Mouse (Mus musculus) hematopoietic stem cell, adult 5-6 weeks (primary cell): ENCODE results near the gene Slc2a4. TPM values are rescaled to one million over a fixed set of nuclear protein-coding genes. Genes with fewer than 3 reads are reported as not detected.
A peak's percentile ranks its signal among the peaks of the same experiment; 100 is the strongest.

ENCODE experiments used
- ATAC-seq, 2 experiments: fragments of 125-278 bp in 1 of 2; replicated peaks in 1 of 2; 2 replicates each; pipeline ENCODE4 v1.8.0; 2016 to 2017; ENCODE audit warnings: inconsistent platforms in 2 of 2, mild to moderate bottlenecking in 2 of 2, moderate number of reproducible peaks in 2 of 2, low read depth in 1 of 2, moderate TSS enrichment in 1 of 2; ENCODE audit not compliant: low FRiP score in 2 of 2, poor library complexity in 2 of 2, severe bottlenecking in 2 of 2, insufficient read depth in 1 of 2, low TSS enrichment in 1 of 2
- total RNA-seq: library from RNA; stranded (forward); fragments of 172-1452, 232-1000 nt; gene quantifications from 2 replicates; pipeline ENCODE4 v1.2.3, GENCODE M21; 2017

Gene Slc2a4
- total RNA-seq, 1 experiment from 2014 or later: not detected

DNA sequence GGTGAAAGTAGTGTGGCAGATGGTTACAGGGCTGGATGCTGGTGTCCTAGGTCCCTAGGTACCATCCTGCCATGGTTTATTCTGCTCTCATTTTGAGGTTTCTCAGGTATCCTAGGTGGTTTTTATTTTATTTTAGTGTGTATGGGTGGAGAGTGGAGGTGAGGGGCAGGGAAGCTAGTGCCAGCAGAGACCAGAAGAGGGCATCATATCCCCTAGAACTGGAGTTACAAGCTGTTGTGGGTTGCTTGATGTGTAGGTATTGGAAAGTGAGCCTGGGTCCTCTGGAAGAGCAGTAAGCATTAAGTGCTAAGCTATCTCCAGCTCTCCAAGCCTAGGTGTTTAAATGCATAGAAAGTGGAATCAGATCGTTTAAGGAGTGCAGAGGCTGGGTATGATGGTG, 4.3 kb upstream of the Slc2a4 start:
- ATAC-seq: no peak

DNA sequence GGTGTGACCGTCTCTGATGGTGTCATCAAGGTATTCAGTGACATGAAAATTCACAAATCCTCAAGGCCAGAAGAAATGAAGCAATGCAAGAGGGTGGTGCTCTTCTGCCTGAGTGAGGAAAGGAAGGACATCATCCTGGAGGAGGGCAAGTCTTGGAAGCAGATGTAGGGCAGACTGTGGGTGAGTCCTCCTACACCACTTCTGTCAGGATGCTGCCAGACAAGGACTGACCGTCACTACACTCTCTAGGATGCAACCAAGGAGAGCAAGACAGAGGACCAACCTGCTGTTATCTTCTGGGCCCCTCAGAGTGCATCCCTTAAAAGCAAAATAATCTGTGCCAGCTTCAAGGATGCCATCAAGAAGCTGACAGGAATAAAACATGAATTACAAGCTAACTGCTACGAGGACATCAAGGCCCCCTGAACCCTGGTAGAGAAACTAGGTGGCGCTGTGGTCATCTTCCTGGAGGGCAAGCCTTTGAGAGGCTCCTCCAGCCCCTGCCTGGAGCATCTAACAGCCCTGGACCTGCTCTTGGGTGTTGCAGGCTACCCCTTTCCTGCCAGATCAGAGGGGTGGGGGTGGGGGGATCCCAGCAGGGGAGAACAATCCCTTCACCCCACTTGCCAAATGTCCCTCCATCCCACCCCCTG, 2.9 kb upstream of the Slc2a4 start:
- ATAC-seq: no peak

DNA sequence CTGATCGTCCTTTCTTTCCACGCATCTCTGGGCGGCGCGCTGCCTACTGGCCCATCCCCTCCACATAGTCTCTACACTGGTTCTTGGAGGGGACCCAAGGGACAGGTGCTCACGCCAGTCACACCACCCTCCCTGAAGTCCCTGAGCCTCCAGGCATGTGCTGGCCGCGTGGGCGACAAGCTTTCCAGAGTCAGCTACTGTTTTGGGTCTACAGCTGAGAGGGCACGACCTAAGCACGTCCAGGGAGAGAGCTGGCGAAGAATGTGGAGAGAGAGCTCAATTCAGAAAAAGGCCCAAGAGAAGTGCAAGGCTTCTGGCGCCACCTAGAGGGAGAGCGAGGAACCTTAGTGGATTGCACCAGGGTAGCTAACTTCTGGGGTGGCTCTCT, 769 bp upstream of the Slc2a4 start:
- peak; percentile 70 to 73 for ATAC-seq

DNA sequence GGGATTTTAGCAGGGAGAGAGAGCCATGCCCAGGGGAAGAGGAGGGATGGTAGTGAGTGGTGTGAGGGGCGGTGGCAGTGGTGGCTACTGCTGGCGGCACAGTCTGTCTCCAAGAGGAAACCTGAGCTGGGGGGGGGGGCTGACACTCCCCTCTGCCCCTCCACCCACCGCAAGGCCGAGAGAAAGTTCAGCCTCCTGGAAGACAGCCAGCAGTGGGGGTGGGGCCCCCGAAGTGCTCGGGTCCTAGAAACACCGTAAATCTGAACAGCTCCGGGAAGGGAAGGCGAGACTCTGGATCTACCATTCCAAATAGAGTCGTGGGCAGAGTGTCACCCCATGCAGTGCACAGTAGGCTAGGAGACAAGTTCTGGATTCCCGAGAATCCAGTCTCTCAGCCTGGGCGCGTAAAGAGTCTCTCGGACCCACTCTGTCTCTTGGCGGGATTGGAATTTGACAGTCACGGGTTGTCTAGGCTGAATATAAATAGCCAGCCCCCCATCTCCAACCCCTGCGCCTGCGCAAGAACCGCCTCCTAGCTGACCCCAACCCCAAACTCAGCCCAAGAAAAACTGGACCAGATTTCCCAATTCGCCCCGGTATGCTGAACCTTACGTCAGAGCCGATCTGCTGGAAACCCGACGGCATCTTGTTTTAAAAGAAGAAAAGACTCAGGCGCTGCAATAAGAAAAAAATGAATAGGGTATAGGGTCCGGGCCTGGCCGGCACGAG, 487 bp downstream of the Slc2a4 start:
- no peak for ATAC-seq

DNA sequence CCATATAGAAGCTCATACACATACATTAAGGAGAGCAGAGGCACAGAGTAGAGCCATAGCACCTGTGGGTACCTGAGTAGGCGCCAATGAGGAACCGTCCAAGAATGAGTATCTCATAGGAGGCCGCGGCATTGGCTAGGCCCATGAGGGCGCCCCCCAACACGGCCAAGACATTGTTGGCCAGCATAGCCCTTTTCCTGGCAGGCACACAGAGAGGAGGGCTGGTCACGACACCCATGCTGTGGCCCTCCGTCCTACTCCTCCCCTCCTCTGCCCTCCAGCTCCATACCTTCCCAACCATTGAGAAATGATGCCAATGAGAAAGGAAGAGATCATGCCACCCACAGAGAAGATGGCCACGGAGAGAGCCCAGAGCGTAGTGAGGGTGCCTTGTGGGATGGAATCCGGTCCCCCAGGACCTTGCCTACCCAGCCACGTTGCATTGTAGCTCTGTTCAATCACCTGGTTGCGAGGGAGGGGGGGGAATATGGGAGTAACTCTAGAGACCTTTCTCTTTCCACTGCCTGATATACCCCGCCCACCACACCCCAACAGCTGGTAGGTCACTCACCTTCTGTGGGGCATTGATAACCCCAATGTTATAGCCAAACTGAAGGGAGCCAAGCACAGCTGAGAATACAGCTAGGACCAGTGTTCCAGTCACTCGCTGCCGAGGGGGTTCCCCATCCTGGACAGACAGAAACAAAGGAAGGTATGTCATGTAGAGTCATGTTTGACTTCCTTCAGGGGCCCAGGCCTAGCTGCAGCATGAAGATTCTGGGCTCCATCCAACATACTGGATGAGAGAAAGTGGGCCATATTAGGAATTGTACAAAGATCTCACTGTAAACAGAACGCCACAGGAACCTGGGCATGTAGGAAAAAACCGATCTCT, 1.7 kb downstream of the Slc2a4 start:
- ATAC-seq: no peak

DNA sequence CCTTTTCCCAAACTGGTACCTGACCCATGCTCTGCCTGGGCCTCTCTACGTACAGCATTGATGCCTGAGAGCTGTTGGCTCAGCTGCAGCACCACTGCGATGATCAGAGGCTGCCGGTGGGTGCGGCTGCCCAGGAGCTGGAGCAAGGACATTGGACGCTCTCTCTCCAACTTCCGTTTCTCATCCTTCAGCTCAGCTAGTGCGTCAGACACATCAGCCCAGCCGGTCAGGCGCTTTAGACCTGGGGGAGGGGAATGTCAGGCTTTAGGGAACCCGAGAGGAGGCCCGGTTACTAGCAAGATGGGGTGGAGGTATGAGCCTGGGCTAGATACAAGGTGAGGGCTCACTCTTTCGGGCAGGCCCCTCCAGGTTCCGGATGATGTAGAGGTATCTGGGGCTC, 2.8 kb downstream of the Slc2a4 start:
- no peak for ATAC-seq

DNA sequence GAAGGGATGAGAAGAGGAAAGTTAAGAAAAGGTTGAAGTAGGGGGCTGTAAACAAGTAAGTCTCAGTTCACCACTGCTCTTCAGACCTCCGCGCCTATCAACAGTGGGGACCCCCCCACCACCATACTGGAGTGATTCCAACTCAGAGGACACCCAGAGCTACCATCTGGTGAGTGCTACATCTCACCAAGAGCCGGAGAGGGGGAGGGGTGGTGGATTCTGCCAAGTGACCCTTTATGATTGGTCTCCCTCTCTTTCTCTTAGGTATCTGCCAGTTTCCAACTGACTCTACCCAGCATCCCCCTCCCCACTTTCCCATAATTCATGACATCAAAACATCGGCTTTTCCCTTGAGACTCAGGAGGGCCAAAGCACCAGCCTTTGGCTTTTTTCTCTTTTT, 7.0 kb downstream of the Slc2a4 start:
- no peak for ATAC-seq

DNA sequence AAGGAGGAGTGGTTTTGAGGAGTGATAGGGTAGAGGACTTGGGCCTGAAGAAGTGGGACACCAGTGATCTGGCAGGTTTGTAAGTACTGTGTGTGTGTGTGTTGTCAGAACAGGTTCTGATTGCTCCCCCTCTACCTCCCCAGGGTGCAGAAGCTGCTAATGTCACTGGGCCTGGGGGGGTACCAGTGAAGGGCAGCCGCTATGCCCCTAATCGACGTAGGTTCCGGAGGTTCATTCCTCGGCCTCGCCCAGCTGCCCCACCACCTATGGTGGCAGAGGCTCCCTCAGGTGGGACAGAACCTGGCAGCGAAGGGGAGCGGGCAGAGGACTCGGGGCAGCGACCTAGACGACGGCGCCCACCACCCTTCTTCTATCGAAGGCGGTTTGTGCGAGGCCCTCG, 8.3 kb downstream of the Slc2a4 start:
- no peak for ATAC-seq

DNA sequence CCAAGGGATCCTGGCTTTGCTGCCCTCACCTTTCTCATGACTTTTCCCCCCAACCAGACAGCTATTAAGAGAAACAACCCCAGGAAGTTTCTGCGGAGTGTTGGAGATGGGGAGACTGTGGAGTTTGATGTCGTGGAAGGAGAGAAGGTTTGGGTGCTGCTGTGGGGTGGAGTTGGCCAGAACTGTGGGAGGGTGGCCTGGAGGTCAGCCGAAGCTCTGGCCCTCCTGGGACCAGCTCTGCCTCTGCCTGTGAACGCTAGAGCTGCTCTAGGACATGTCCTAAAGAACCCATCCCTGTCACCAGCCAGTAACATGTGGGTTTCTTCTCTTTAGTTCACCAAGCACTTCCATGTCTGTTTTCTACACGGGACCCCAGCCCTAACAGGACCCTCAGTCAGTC, 8.8 kb downstream of the Slc2a4 start:
- no peak for ATAC-seq

DNA sequence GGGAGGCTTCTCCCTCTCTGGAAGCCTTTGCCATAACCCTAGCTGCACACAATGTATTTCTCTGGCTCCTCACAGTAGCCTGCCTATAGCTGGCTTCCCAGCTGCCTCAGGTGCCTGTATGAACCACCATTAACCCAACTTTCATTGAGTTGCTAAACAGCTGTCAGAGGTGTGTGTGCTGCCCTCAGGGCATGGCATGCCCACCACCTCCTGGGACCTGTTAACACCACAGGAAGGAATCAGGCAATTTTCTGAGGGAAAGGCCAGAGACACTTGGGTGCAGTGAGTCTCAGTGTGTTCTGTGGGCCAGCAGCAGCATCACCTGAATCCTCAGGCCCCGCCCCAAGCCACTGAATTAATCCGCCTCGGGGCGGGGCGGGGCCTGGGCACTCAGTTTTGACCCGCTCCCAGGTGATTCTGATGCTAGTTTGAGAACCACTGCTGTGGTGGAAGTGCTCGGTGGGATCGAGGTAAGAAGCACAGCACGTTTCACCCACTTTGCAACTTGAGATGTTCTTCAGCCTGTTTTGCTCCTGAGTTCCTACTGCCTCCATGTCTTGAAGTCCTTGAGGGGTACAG, 9.5 kb downstream of the Slc2a4 start:
- ATAC-seq: no peak

DNA sequence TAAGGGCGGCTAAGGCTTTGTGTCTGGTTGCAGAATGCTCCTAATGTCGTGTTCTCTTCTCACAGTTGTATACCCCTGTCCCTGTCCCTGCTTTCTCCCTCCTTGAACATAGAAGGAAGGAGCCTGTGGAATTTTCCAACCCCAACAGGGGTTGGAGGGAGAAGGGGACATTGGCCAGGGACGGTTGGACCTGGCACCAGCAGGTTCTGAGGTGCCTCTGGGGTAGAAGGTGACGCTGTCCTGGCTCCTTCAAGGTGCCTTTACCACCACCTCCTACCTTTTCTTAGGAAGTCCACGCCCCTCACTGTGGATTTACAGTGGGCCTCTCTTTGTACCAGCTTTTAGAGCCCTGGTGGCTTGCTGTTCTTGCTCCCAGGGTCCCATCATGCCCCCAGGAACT, 10.2 kb downstream of the Slc2a4 start:
- ATAC-seq: no peak

DNA sequence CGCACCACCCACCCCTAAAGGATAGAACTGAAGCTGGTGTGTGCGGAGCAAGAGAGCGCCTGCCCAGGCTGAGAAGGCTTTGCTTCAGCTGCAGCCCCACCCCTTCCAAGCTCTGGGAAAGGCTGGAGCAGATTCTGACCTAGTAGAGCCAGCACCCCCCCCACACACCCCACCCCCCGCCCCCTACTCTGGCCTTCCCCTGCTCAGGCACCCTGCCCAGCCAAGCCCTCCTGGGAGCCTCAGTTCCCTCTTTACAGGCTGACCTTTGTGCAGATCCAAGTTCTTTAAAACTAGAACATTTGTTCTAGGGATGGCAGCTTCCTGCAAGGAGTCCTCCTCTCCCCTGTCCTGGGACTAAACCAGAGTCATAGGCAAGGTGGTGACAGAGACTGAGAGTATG, 10.6 kb downstream of the Slc2a4 start:
- no peak for ATAC-seq

DNA sequence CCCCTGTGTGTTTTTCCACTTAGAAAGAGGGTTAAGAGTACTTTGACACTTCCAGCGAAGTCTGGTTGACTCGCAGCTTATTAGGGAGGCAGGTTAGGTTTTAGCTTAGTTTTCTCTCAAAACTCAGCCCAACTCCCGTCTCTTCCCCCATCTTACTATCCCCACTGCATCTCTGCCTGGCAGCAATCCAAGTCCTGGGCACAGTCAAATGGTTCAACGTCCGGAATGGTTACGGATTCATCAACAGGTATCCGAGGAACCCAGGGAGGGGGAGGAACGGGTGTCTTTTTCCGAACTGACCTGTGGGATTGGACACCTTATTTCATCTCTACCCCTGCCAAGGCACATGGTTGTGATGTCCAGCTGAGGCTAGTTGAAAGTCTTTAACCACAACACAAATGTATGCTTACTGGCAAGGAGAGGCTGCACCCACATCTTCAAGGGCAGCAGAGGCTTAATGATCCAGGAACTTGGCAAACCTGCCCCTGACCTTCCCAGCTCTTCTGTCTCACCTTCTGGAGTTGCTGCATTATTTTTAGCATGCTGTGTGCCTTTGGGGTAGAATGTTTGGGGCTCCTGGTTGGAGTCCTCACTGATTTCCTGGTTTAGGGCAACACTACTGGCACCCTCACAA, 11.2 kb downstream of the Slc2a4 start:
- no peak for ATAC-seq

DNA sequence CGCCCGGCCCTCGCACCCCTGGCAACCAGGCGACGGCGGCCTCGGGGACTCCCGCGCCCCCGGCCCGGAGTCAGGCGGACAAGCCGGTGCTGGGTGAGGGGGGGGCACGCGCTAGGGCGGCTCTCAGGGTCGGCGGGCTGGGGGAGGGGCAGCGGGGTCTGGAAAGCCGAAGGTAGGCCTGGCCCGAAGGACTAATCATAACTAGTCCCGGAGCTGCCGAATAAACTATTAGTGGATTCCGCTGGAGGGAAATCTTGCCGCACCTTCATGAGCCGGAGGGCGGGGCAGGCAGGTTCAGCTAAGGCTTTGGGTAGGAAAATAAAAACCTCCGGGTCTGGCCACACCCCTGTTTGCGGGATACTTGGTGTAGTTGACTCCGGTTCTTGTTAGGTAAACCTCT, 11.8 kb downstream of the Slc2a4 start:
- no peak for ATAC-seq

DNA sequence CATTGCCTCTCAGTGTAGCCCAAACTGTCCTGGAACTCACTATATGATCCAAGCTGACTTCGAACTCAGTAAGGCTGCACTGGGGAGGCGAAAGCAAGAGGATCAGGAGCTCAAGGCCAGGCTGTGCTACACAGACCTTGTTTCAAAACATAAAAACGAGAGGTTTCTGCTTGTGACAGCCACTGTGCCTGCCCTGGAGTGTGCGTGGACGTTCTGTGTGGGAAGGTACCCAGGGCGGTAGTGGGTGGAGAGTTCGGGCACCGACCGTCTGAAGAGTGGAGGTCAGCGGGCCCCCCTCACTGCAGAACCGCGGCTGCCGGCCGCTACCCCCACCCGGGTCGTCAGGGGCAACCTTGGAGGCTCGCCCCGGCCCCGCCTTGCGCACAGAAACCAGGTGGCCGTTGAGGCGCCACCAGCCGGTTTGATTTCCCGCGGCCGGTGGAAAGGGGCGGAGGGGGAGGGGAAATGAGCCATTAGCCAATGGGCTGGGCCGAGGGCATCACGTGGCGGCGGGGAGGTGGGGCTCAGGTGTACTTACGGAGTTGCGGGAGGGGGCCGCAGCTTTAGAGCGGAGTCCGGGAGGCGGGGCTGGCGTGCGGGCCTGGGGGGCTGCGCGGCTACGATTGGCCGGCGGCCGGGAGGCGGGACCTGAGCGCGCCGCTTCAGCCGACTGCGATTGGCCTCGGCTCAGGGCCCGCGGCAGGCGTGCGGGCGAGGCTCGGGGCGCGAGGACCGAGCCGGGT, 12.7 kb downstream of the Slc2a4 start, which contains the start of gene Ybx2:
Gene Ybx2, plus strand, starts transcription at position 660 of the 743 bp plus-strand sequence.
- peak in 1 of 2 experiments; percentile 33; a peak in 3 of 4 replicates for ATAC-seq

DNA sequence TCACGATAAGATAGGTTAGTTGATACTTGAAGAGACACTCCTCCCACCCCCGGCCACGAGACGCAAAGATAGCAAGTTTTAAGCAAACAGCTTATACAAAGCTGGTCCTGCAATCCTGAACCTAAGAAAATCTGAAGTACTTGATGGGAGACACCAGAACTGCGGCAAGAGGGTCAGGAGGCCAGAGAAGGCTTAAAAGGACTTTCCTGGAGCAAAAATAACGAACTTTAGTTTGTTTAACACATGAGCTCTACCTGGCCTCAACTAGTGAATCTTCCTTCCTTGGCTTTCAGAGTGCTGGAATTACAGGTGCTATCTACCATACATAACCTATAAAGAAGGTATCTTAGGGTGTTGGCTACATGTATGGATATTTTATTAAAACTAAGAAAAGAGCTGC, 13.3 kb downstream of the Slc2a4 start:
- ATAC-seq: no peak

DNA sequence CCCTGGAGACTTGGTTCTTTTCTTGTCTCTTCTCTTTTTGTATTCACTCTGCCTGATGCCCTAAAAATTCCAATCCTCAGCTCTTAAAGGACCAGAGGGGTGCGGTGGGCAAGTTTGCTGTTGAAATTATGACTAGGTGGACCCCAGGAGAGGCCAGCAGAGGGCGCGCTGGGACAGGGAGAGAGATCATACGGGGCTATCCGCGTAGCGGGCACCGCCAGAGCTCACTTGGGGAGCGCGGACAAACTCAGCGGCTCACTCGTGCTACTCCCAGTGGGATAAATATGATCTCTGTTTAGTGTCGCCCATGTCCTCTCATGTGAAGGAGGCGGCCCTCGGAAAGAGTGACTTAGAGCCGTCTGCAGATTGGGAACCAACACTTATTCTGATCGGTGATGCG, 13.8 kb downstream of the Slc2a4 start:
- peak; percentile 61 to 69 for ATAC-seq
